Mouse (Mus musculus) liver, embryonic 15.5 days (tissue): Measurements from ENCODE around the gene Hist1h2ab. TPM values are rescaled to one million over a fixed set of nuclear protein-coding genes. Genes with fewer than 3 reads are reported as not detected.
"Not testable (repeated sequence)": the region's sequence is repeated elsewhere in the genome, so short reads cannot be mapped to it uniquely, and the experiment has no call there.

Source experiments
- ATAC-seq: fragments of 200-750 bp; cut with Nextera tagmentation; 2 replicates; pipeline ENCODE4 v1.8.0; 2017; ENCODE audit warnings: moderate number of reproducible peaks, mild to moderate bottlenecking, moderate library complexity; ENCODE audit not compliant: insufficient read depth
- H3K27ac ChIP-seq: fragments of 300-500 bp; sonication (generic); replicated peaks from 2 replicates; pipeline ENCODE4 v1.5.1; 2015; ENCODE audit warnings: mild to moderate bottlenecking, inconsistent platforms
- H3K27me3 ChIP-seq: fragments of 300-500 bp; sonication (generic); 2 replicates; pipeline ENCODE4 v1.6.1; 2015; ENCODE audit warnings: mild to moderate bottlenecking, inconsistent platforms
- H3K36me3 ChIP-seq: fragments of 300-500 bp; sonication (generic); replicated peaks from 2 replicates; pipeline ENCODE4 v1.6.1; 2015; ENCODE audit warnings: moderate library complexity, mild to moderate bottlenecking, inconsistent platforms
- H3K4me1 ChIP-seq: fragments of 300-500 bp; sonication (generic); replicated peaks from 2 replicates; pipeline ENCODE4 v1.6.1; 2015; ENCODE audit warnings: inconsistent platforms
- H3K4me2 ChIP-seq: fragments of 300-500 bp; sonication (generic); 2 replicates; pipeline ENCODE4 v1.6.1; 2015; ENCODE audit warnings: moderate library complexity, mild to moderate bottlenecking, inconsistent platforms
- H3K4me3 ChIP-seq: fragments of 300-500 bp; sonication (generic); replicated peaks from 2 replicates; pipeline ENCODE4 v1.5.1; 2015; ENCODE audit warnings: mild to moderate bottlenecking, inconsistent platforms
- H3K9ac ChIP-seq: fragments of 300-500 bp; sonication (generic); 2 replicates; pipeline ENCODE4 v1.6.1; 2015; ENCODE audit warnings: moderate library complexity, mild to moderate bottlenecking, inconsistent platforms
- H3K9me3 ChIP-seq: fragments of 300-500 bp; sonication (generic); replicated peaks from 2 replicates; pipeline ENCODE4 v1.6.1; 2016; ENCODE audit warnings: inconsistent platforms
- WGBS: fragments of 180-500 bp; shearing (Covaris S2); methylation state at CpG from one replicate; pipeline ENCODE4 v1.1.7; 2015; ENCODE audit warnings: mixed read lengths; ENCODE audit not compliant: insufficient replicate concordance; 5-methylcytosine and 5-hydroxymethylcytosine counted together
- polyA plus RNA-seq: library from polyadenylated mRNA; unstranded; fragments of >200 nt; fragmentation: Nextera tagmentation; extraction: Ambion mirVana; gene quantifications from 2 replicates; pipeline ENCODE4 v1.2.1, GENCODE M21; 2015

Hist1h2ab gene
- polyA plus RNA-seq, 1 experiment from 2014 or later = 64.5 TPM

DNA sequence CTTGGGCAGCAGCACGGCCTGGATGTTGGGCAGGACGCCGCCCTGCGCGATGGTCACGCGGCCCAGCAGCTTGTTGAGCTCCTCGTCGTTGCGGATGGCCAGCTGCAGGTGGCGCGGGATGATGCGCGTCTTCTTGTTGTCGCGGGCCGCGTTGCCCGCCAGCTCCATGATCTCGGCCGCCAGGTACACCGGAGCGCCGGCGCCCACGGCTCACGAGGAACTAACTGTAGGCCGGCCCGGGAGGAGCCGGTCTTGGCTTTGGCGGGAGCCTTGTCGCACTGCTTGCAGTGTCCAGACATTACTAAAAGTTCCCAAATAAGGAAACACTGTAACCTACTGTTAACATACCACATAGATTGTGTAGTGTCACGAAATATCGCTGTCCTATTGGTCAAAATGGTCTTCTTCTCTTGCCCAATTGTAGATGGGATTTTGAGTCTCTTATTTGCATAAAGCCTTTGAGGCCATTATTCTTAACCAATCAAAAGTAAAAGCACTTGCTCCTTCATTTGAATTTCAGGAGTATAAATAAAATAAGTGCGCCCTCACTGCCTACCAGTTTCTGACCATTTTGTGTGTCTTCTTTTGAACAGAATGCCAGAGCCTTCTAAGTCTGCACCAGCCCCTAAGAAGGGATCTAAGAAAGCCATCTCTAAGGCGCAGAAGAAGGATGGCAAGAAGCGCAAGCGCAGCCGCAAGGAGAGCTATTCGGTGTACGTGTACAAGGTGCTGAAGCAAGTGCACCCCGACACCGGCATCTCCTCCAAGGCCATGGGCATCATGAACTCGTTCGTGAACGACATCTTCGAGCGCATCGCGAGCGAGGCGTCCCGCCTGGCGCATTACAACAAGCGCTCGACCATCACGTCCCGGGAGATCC lies 4.5 kb upstream of the Hist1h2ab start, which contains the start of gene Hist1h2bb:
Gene Hist1h2bb (plus strand): TSS at position 534 of the 880 bp plus-strand sequence.
- not testable (repeated sequence) for H3K27me3 ChIP-seq, H3K36me3 ChIP-seq, H3K9me3 ChIP-seq
- peak within 1 kb of the TSS; percentile 62 for H3K4me3 ChIP-seq
- ATAC-seq = peak; percentile 75
- H3K9ac ChIP-seq = peak within 1 kb of the TSS; percentile 81
- WGBS = 0% methylated on average over 45 of the region's 58 CpGs
- H3K4me1 ChIP-seq = peaks cover 45% of the 10 kb centered on the region
- H3K27ac ChIP-seq = peak within 1 kb of the TSS; percentile 99
- H3K4me2 ChIP-seq = peak within 1 kb of the TSS; percentile 66

GRCm38 (mm10) chr13:23747081-23747891 lies 3.6 kb upstream of the Hist1h2ab start:
- Histone ChIP-seq H3K27me3 (no peaks in the 10 kb centered on the region), H3K4me1 (peaks cover 38% of the 10 kb centered on the region), H3K4me2 (peak overlapping the region; percentile 66), H3K36me3 (no peaks in the 10 kb centered on the region), H3K9me3 (no peaks in the 10 kb centered on the region), H3K9ac (peak overlapping the region; percentile 81), H3K4me3 (peak overlapping the region; percentile 62), H3K27ac (peak overlapping the region; percentile 99)
- 3% methylated on average over 13 of the region's 13 CpGs for WGBS
- ATAC-seq = peak; percentile 20; the same call in 1 of the 2 replicates

GRCm38 (mm10) chr13:23747892-23748288 lies 3.0 kb upstream of the Hist1h2ab start:
- Histone ChIP-seq H3K4me3 (peak overlapping the region; percentile 62), H3K9me3 (no peaks in the 10 kb centered on the region), H3K9ac (peak overlapping the region; percentile 81), H3K4me1 (peaks cover 36% of the 10 kb centered on the region), H3K27ac (peak overlapping the region; percentile 99), H3K4me2 (peak overlapping the region; percentile 66), H3K36me3 (no peaks in the 10 kb centered on the region), H3K27me3 (no peaks in the 10 kb centered on the region)
- WGBS = 6% methylated on average over 4 of the region's 4 CpGs
- no peak for ATAC-seq

DNA sequence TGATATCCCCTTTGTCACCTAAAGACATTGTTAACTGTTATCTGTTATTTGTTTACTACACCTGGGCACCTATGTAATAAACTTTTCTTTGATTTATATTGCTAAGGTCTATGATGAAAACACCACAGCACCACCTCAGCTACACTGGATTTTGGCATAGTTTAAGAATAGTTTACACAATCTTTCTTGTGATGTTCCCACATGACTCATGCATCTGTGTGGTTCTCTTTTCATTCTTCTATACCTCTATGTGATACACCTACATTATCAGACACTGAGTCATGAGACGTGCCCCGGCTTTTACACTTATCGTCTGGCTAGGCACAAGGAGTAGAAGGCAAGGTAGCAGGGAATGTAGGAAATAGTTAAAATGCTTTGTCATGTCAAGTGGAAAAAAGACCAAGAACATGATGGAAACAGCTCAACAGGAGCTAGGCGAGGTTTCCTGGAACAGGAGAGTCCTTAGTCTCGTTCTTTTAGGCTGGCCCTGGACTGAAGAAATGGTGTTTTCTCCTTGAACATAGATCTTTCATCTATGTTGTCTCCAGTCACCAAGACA lies 1.3 kb upstream of the Hist1h2ab start:
- Histone ChIP-seq H3K27me3 (no peaks in the 10 kb centered on the region), H3K4me3 (no peak overlapping the region), H3K9me3 (no peaks in the 10 kb centered on the region), H3K4me1 (peaks cover 35% of the 10 kb centered on the region), H3K4me2 (no peak overlapping the region), H3K36me3 (no peaks in the 10 kb centered on the region), H3K9ac (peak overlapping the region; percentile 17), H3K27ac (peak overlapping the region; percentile 99)
- ATAC-seq = no peak
- WGBS = 76% methylated on average over 5 of the region's 5 CpGs

GRCm38 (mm10) chr13:23751478-23751956 lies 591 bp downstream of the Hist1h2ab start:
- H3K4me2 ChIP-seq = peak overlapping the region; percentile 66
- peaks cover 46% of the 10 kb centered on the region for H3K4me1 ChIP-seq
- under 1% methylated on average over 11 of the region's 11 CpGs for WGBS
- H3K27me3 ChIP-seq = no peaks in the 10 kb centered on the region
- no peaks in the 10 kb centered on the region for H3K36me3 ChIP-seq
- peak overlapping the region; percentile 99 for H3K27ac ChIP-seq
- peak overlapping the region; percentile 51 for H3K4me3 ChIP-seq
- H3K9me3 ChIP-seq = no peaks in the 10 kb centered on the region
- peak; percentile 11 for ATAC-seq
- H3K9ac ChIP-seq = peak overlapping the region; percentile 63

DNA sequence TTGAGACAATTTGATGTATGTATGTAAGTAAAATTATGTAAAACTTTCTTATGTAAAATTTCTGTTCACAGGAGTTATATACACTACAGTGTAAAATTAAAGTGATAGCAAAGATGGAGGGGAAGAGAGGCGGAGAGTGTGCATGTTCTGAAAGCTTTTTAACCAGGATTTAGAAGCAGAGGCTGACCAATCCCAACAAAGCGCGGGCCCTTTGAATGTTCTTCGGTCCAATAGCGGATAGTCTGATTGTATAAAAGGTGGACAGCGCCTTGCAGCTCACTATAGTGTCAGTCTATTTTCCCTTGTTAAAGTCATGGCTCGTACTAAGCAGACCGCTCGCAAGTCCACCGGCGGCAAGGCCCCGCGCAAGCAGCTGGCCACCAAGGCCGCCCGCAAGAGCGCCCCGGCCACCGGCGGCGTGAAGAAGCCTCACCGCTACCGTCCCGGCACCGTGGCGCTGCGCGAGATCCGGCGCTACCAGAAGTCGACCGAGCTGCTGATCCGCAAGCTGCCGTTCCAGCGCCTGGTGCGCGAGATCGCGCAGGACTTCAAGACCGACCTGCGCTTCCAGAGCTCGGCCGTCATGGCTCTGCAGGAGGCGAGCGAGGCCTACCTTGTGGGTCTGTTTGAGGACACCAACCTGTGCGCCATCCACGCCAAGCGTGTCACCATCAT lies 1.3 kb downstream of the Hist1h2ab start, which contains the start of gene Hist1h3b:
Gene Hist1h3b (plus strand): TSS at position 201 of the 675 bp plus-strand sequence.
- H3K4me1 ChIP-seq = peaks cover 47% of the 10 kb centered on the region
- under 1% methylated on average over 22 of the region's 47 CpGs for WGBS

DNA sequence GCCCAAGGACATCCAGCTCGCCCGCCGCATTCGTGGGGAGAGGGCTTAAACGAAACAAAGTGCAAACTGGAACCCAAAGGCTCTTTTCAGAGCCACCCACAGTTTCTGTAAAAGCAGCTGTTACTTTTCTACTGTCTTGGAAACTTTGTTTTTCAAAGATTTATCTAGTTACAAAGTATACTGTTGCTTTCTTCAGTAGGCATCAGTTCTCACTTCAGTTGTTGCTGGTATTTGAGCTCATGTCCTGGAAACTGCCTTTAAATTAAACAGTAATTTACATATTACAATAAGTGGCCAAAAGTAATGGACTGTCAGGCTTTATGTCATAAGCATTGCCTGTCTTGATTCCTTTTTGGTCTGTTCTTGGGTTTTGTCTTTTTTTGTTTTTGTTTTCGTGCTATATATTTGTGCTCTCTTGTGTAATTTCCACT lies 1.8 kb downstream of the Hist1h2ab start:
- Histone ChIP-seq H3K4me3 (peak overlapping the region; percentile 51), H3K36me3 (no peaks in the 10 kb centered on the region), H3K9me3 (no peaks in the 10 kb centered on the region), H3K4me2 (peak overlapping the region; percentile 58), H3K9ac (peak overlapping the region; percentile 59), H3K4me1 (peaks cover 48% of the 10 kb centered on the region), H3K27ac (peak overlapping the region; percentile 92), H3K27me3 (no peaks in the 10 kb centered on the region)
- no peak for ATAC-seq
- WGBS = 2% methylated on average over 6 of the region's 6 CpGs

More for the DNA sequence above, 1.3 kb downstream of the Hist1h2ab start, which contains the start of gene Hist1h3b:
- not testable (repeated sequence) for H3K9me3 ChIP-seq, H3K36me3 ChIP-seq, H3K27me3 ChIP-seq
- peak within 1 kb of the TSS; percentile 63 for H3K9ac ChIP-seq
- peak within 1 kb of the TSS; percentile 99 for H3K27ac ChIP-seq
- peak within 1 kb of the TSS; percentile 51 for H3K4me3 ChIP-seq
- H3K4me2 ChIP-seq = peak within 1 kb of the TSS; percentile 66
- ATAC-seq = peak; percentile 73

DNA sequence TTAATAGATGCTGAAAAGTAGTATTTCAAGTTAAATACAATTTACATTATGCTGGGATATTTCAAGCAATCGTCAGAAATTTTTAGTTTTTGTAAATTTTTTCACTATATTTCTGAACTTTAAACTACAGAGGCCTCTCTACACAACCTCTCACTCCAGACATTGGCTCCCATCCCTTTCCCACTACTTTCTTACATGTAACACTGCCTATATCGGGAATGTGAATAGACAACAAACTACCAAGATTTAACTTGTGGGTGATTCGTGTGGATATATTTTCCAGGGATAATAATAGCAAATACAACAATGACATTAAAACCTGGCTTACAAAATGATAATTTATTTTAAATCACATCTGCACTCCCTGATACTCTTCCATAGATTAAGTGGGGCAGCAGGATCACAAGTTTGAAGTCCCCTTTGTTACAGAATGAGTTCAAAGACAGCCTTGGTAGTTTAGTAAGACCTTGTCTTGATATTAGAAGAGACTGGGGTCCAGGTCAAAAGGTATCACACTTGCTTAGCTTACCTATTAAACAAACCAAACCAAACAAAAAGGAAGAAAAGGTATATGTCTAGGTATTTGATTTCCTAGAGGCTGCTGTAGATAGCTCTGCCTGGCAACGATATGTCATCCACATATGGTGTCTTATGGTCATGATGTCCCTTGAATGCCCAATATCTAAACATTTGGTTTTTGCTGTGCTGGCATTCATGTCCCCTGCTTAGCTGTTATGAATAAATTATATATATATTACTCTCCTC lies 2.6 kb downstream of the Hist1h2ab start:
- Histone ChIP-seq H3K4me3 (peak overlapping the region; percentile 51), H3K36me3 (no peaks in the 10 kb centered on the region), H3K9ac (peak overlapping the region; percentile 59), H3K9me3 (no peaks in the 10 kb centered on the region), H3K27me3 (no peaks in the 10 kb centered on the region), H3K4me1 (peaks cover 47% of the 10 kb centered on the region), H3K27ac (peak overlapping the region; percentile 92), H3K4me2 (peak overlapping the region; percentile 58)
- ATAC-seq = no peak
- WGBS = 49% methylated on average over 4 of the region's 4 CpGs

- Histone ChIP-seq H3K4me1 (peaks cover 50% of the 10 kb centered on the region), H3K36me3 (no peaks in the 10 kb centered on the region), H3K4me2 (no peak overlapping the region), H3K27me3 (no peaks in the 10 kb centered on the region), H3K9me3 (no peaks in the 10 kb centered on the region), H3K4me3 (no peak overlapping the region), H3K27ac (peak overlapping the region; percentile 87), H3K9ac (peak overlapping the region; percentile 20; the same call in 1 of the 2 replicates)
- ATAC-seq = no peak
Observed at GRCm38 (mm10) chr13:23755000-23755399, 4.1 kb downstream of the Hist1h2ab start.

GRCm38 (mm10) chr13:23756790-23757189 lies 5.9 kb downstream of the Hist1h2ab start, which contains the start of gene Hist1h4b:
Gene Hist1h4b, plus strand, starts transcription at chr13:23757013.
- H3K27ac ChIP-seq = peak within 1 kb of the TSS; percentile 99
- H3K27me3 ChIP-seq = no peaks in the 10 kb centered on the region
- H3K4me3 ChIP-seq = peak within 1 kb of the TSS; percentile 54
- no peaks in the 10 kb centered on the region for H3K36me3 ChIP-seq
- no peaks in the 10 kb centered on the region for H3K9me3 ChIP-seq
- peak; percentile 67 for ATAC-seq
- WGBS = 0% methylated on average over 19 of the region's 22 CpGs
- H3K9ac ChIP-seq = peak within 1 kb of the TSS; percentile 71
- peak within 1 kb of the TSS; percentile 87 for H3K4me2 ChIP-seq
- H3K4me1 ChIP-seq = peaks cover 57% of the 10 kb centered on the region
